Mouse (Mus musculus): ENCODE measurements around the gene Itgb2.

The Itgb2 gene

DNA sequence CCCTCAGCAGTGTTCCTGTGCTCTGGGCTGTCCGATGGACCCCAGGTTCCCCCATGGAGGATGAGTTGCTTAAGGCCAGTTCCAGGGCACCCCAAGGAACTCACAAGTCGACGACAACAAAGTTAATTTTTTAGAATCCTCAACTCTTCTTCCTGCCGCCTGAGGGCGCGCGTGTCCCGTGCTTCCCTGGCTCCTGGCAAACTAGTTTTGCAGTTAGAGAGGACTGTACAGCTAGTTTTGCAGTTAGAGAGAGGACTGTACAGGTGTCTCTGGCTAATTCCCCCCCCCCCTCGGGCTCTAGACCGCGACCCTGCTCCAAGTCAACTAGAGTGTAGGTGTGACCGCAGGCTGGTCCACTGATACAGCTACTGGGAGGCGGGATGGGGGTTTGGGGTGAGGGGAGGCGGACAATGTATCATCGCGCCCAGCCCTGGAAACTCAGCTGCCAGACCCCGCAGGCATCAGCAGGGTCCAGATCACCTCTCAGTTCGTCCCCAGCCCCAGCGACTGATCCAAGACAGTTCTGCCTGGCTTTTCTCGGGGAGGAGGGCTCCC, 12.9 kb upstream of the Itgb2 start:
- DNase-seq, result peak; percentile 84

DNA sequence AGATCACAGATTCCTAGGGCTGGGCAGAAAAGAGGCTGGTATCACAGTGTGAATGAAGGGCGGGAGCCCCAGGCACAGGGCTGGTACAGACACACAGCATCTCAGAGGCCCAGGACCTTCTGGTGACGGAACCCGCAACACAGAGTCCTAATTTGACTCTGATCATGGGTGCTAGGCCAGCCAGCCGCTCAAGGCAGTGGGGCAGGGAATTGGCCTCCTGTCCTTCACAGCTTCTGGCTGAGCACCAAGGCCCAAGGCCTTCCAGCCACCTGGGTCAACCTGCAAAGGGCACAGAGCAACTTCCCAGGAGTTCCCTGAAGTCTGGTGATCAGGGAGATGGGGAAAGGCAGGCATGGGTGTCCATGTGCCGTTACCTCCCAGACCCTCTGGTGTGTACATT, 12.3 kb upstream of the Itgb2 start:
- no peak for DNase-seq

DNA sequence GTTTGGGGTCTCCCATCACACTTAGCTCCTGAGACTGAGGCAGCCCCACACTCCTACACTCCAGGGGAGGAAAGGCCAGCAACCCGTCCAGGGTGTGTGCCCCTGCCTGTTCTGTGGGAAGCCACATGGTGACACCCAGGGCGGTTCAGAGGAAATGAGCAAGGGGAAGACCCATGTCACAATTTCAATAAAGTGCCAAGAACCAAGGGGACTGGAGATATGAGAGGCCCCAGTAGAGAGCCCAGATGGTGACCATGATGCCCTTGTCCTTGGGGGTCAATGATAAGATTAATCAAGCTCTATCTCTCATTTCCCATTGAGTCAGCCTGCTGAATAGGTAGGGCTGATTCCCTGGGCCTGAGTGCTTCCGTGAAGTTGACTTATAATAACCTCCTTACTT, 10.9 kb upstream of the Itgb2 start:
- peak; percentile 21 for DNase-seq

DNA sequence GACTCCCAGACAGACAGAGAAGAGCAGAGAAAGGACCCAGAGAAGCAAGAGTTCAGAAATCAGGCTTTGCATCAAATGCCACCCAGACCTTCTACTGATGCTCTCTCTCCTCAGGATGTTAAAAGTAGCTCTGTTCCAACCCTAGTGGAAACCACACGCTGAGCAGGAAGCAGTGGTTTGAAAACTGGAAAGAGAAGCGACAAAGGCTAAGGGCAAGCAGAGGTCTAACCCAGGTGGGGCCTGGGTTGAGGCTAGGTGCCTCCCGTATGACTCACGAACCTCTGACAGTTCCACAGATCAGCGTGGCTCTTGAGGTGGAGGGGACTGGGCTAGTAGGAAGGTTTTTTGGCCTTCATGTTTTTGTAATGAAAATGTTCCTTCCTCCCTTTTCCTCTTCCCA, 9.6 kb upstream of the Itgb2 start:
- DNase-seq, result peak; percentile 63

DNA sequence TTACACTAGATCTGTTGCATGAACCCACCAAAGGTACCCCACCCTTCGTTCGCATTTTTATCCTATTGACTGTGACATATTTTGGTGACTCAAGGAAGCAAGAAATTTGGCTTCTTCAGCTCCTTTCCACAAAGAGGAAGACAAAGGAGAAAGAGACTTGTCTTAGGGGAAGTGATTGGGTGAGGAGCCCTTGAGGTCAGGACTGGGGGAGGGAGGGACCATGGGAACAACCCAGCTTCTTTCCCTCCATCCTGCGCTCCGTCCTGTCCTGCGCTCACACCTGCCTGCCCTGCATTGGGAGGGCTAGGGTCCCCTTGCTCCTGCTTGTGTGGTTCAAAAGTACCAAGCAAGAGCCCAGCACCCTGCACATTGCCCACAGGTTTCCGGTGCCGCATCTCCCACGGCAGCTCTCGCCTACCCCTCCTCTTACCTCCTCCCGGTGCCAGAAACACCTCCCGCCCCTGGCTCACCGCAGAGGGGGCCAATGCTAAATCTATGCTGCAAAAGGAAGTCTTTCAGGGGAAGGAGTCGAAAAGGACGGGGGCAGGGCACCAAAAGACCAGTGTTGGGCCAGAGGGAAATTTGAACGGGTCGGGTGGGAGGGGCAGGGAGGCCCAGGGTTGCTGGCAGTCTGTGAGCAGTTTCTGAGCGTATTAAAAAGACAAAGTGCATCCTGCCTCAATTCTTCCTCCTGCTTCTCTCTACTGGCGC, 7.9 kb upstream of the Itgb2 start:
- DNase-seq, result peak; percentile 90

DNA sequence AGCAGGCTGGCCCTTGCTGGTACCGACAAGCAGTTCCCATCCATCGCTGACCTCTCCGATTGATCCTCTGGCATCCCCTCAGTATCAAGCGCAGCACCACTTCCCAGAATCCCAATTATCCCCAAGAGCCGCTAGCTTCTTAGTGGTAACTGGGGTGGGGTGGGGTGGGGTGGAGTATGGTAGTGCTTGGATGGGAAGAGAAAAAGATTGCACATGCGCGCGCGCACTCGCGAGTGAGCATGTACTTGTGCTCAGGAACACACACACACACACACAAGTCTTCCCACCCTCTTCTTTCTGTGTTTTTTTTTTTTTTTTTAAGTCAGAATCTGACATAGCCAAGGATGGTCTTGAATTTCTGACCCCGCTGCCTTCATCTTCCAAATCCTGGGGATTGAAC, 7.3 kb upstream of the Itgb2 start:
- no peak for DNase-seq

DNA sequence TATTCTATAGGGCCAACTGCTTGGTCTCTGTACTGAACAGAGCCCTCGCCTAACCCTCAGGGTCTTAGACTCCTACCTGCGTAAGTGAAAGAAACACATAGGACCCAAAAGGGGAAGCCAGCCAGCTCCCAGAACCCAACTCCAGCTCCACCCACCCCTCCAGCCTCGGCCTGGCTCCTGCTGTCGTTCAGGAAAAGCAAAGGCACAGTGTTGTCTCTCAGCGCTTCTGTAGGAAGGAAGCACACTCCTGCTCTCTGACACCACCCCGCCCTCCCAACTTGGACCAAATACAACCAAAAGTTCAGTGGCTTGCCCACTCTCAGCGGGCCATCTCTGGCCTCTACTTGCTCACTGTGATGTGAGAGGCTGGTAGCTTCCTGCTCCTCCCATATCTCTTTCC, 6.7 kb upstream of the Itgb2 start:
- peak; percentile 28 for DNase-seq

DNA sequence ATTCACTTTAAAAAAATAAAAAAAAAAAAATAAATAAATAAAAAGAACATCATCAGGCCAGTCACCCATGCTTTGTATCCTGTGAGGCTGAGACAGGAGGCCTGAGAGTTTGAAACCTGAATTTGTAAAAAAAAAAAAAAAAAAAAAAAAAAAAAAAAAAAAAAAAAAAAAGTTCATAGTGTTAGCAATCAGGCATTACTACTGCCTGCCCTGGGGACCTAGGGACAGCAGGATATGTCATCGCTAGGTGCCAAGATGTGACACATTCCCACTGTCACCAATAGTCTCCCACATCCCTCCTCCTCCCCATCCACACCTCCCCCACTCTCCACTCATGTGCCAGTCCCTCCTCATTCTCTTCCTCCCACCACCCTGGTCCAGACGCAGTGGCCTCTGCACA, 3.6 kb upstream of the Itgb2 start:
- no peak for DNase-seq

DNA sequence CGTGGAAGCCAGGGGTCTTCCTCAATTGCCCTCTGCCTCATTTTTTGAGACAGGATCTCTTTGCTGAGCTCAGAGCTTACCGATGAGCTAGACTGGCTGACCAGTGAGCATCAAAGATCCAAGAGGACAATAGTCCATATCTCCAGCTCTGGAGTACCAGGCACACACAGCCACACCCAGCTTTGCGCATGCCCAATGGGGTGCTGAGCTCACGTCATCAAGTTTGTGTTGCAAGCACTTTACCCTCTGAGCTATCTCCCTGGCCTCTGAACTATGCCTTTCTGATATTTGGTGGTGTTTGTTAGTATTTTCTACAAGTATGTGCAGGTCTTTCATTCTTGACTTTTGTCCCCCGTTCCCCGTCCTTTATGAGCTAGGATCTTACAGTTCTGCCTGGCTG, 1.4 kb upstream of the Itgb2 start:
- DNase-seq, result no peak

DNA sequence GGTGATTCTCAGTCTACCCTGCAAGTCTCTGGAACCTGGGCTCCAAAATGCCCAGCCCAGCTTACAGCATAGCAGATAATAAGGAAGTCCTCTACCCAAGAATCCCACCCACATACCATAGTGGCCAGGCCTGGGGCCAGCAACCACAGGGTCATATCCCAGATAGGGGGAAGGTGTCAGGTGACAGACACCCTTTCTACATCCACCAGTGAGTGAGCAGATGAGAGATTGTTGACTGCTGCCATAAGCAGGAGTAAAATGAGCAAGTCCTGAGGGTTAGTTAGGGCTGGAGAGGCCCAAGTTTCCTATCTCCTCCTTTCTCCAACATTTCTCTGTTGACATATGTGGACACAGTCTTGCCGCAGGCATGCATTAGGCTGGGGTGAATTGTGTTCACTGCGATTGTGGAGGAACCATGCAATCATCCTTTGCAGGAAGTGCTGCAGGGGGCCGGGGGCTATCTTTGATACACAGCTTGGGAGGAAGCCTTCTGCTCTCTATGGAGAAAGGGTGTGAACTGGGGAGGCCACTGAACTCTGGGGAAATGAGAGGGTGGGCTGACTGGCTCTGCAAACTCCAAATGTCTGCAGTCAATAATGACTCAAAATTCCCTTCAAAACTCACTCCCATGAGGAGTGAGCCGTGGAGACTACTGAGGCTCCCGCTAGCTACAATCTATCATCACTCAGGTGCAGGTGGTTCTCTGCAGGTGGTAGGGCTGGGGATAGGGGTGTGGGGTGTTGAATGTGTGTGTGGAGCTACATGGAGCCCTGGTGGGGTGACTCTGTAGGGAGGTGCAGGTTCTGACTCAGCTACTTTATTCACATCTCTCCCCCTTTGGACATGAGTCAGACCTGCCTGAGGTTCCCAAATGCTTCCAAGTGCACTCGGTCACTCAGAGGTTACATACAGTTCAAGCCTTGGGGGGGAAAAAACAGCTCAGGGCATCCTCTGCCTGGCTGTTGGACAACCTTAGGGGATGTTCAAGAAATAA, 1.3 kb downstream of the Itgb2 start:
- peak; percentile 69 for DNase-seq

DNA sequence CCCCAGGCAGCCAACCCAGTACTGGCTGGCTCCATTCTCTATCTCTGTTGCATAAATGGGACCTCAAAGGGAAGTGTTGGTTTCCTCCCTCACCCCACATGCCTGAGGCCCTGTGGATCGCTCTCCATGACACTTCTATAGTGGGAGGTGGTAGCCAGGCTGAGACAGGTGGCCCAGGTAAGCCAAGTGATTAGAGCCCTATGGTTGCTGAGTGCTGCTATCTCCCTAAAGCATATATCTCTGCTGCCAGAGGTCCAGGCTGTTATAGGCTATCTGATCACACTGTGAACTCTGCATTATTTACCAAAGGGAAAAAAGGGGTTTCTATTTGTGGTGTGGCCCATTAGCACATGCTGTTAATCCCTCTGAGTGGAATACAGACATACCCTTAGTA, 2.0 kb downstream of the Itgb2 start:
- peak; percentile 23 for DNase-seq

DNA sequence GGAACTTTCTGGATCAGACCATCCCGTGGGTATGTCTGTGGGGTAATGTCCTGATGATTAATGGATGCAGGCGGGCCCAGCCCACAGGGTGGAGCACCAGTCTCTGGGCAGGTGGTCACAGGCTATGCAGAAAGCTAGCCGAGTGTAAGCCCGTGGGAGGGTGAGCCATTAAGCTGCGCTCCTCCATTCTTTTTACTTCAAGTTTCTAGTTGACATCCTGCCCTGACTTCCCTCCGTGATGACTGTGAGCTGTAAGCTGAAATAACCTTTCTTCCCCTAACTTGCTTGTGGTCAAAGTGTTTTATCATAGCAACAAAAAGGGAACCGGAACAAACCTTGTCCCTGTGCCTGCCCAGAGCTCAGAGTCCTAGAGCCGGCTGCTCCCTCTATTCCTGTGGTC, 6.7 kb downstream of the Itgb2 start:
- DNase-seq, result no peak

DNA sequence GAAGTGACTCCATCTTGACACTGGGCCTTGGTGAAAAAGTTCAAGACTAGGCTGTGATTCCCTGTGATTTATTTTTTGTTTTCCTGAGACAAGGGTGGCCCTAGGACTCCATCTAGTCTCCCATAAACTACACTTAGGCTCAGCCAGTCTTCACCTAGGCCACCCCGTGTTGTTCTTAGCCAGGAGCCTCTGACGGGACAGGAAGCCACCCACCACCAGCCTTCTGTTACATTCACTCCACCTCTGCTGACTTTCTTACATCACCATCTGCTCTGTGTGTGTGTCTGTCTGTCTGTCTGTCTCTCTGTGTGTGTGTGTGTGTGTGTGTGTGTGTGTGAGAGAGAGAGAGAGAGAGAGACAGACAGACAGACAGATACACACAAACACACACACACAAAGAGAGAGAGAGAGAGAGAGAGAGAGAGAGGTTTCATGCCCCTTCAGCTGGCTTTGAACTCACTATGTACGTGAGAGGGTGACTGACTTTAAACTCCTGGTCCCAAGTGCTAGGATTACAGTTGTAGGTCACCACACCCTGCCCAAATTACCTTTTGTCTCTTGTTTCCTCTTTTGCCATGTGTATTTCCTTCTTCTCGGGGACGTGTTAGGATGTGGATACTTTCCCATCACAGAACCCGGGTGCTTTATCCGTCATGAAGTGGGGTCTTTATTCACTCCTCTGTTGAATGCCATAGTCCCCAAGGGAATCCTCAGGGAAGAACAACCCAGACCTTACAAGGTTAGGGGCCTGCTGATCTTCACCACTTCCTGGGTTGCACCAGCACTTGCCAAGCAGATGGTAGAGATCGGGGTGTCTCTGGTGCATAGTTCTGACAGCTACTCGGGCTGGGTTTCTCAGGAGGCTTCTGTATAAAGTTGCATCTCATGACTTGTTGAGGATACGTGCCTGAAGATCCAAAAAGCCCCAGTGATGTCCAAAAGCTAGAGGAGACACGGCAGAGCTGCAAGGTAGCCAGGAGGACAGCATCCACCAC, 7.5 kb downstream of the Itgb2 start:
- DNase-seq, result peak; percentile 44

DNA sequence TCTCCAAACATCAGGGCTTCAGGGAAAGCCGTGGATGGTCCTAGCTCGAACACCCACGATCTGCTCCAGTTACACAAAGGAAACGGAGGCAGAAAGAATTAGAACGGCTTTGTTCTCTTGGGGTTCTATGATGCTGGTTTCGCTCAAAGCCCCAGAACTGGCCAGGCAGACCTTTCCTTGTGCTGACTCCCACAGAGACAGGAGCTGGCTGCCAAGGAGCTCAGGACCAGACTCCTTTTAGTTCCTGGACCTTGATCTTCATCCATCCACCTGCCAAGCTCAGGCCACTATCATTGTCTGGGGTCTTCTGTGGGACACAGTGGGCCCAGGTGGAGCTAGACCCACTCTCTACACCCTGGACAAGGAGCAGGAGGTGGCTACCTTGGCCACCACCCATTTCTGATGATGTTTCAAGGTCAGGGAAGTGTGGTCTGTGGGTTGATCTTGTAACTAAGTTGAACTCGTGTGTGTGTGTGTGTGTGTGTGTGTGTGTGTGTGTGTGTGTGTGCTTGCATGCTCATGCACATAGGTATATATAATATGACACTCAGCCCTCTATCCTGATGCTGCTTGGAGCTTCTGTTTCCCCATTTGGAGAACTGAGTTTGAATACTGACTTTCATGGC, 9.4 kb downstream of the Itgb2 start:
- DNase-seq, result no peak

DNA sequence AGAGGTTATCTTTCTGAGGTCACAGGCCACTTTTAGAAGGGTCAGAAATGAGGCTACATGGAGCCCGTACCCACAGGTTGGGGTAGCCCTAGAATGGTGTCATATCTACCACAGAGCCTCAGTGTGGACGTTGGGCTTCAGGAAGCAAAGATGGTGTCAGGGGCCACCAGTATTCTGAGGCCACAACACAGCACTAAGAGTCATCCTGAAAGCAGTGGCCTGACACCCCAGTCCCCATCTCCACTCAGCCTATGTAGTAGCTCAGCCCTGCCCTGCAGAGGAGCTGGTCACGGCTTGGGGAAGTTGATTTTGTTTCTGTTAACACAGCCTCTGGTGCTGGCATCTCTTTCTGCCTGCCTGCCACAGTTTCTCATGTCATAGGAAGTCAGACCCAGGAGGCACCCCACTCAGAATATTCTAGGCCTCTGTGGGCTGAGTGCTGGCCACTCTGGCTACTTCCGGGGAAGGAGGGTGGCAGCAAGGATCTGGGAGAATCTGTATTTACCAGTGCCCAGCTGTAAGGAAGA, 10.6 kb downstream of the Itgb2 start:
- DNase-seq, result no peak

DNA sequence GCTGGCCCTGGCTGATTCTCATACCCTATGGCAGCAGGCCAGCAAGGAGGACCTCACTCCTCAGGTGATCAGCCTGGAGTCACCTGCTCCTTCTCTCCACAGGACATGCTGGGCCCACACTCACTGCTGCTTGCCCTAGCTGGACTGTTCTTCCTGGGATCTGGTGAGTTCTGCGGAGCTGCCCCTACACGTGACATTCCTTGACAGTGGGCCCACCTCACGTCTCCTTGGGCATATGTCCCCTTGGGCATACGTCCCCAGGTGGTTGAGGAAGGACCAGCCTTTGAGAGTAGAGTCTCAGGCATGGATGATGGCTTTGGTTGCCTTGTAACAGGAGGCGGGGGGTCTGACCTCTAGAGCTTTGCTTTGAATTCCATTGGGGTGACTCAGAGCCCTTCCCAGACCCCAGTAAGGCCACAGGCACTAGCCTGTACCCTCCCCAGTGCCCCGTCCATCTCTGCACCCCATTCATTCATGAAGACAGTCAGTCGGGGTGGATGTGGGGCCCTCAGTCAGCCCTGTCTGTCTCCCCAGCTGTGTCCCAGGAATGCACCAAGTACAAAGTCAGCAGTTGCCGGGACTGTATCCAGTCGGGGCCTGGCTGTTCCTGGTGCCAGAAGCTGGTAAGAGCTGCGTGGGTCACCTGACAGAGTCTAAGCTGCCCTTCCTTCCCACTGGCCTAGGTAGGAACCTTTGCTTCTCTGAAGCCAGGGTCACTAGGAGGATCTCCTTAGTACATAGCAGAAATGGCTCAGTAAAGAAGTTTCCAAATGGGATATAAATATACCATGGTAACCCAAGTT, 12.0 kb downstream of the Itgb2 start:
- DNase-seq, result no peak

DNA sequence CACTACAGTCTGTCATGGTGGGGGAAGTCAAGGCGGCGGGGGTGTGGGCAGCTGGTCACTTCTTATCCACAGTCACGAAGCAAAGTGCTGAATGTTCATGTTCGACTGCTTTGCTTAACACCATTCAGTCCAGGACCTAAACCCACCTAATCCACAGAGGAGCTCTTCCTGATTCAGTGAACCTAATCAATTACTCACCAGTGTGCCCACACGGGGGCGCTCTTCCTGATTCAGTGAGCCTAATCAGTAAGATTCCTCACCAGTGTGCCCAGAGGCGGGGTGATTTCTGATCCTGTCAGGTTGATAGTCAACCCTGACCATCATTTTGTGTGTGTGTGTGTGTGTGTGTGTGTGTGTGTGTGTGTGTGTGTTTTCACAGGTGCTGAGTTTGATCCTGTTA, 13.2 kb downstream of the Itgb2 start:
- peak; percentile 38 for DNase-seq

DNA sequence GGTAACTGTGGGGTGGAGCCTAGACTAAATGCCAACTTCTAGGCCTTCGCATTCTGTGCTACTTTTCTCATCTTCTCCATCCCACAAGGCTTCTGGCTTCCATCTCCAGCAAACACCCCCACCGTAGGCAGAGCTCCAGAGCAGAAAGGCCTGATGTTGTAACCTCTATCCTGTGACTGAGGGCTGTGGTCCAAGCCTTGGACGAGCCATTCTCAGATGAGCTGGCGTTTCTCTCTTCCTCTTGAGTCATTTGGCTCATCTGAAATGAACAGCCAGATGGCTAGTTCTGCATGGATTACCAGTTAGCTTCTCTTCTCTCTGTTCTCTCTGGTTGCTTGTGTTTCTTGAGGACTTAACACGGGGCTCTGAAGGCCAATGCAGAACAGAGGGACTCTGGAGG, 14.9 kb downstream of the Itgb2 start:
- no peak for DNase-seq

DNA sequence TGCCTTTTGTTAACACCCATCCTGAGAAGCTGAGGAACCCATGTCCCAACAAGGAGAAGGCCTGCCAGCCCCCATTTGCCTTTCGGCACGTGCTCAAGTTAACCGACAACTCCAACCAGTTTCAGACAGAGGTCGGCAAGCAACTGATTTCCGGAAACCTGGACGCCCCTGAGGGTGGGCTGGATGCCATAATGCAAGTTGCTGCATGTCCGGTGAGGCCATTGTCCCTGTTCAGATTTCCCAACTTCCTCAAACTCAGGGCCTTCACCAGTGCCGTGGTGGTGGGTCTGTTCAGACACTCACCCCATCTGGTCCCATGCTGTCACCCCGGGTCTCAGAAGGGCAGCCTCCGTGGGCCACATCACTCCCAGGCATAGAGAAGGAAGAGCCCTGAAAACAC, 18.5 kb downstream of the Itgb2 start:
- DNase-seq, result no peak

DNA sequence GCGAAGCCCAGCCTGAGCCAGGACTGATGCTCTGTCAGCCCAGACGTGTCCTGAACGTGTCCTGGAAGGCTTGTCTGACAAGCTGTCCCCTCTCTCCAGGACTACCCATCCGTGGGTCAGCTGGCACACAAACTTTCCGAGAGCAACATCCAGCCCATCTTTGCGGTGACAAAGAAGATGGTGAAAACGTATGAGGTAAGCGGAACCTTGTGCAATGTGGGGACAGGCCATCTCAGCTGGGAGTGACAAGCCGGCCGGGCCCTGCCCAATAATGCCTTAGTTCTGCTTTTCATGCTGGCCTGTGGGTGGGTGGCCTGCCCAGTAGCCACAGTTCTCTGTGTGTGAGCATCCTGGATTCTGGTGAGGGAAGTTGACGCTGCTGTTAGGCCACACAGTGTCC, 20.8 kb downstream of the Itgb2 start:
- no peak for DNase-seq

DNA sequence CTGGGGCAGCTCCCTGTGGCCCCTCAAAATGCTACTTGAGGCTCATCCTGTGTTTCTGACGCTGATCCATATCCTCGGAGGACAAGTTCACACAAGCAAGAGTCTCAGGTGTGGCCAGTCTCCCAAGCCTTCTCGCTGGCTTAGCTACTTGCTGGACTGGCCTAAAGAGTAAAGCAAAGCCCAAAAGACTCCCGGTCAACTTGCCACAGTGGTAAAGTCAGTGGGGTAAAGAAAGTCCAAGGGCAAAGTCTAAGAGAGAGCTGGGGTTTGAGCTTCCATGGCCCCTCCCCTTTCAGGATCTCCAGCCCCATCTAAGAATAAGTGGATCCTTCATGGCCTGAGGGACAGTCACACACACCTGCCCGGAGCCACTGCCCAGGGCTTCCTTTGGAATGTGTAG, 22.1 kb downstream of the Itgb2 start:
- no peak for DNase-seq
